Mouse (Mus musculus) left cerebral cortex, adult 6 months (tissue): Measurements from ENCODE around the gene Olfr1281. TPM values are rescaled to one million over a fixed set of nuclear protein-coding genes. Genes with fewer than 3 reads are reported as not detected.

Experiments used
- long read RNA-seq, 2 experiments: library from polyadenylated mRNA; unstranded; transcript quantifications; one replicate each; pipeline ENCODE4 v2.0.0; 2019 to 2020
- polyA plus RNA-seq: library from polyadenylated mRNA; unstranded; fragments of <200 nt; fragmentation: Nextera tagmentation; gene quantifications from 2 replicates; pipeline ENCODE4 v1.2.3, GENCODE M21; 2021

Gene Olfr1281
- not detected in 2 replicates for polyA plus RNA-seq
- long read RNA-seq, experiment 1 = 0 reads
- long read RNA-seq, experiment 2 = 0 reads

GRCm38 (mm10) chr2:111326220-111326619, at the start of gene Olfr1281:
TSS of gene Olfr1281 (plus strand) at chr2:111326520.

GRCm38 (mm10) chr2:111289836-111290235, 36.5 kb upstream of the Olfr1281 start, which contains the start of gene Olfr1278:
TSS of gene Olfr1278 (plus strand) at chr2:111290136.

GRCm38 (mm10) chr2:111300374-111300773, 25.9 kb upstream of the Olfr1281 start, which contains the start of gene Olfr1279:
TSS of gene Olfr1279 (plus strand) at chr2:111300635.

GRCm38 (mm10) chr2:111313717-111314116, 12.6 kb upstream of the Olfr1281 start, which contains the start of gene Olfr1280:
TSS of gene Olfr1280 (plus strand) at chr2:111314017.

GRCm38 (mm10) chr2:111335976-111336375, 9.7 kb downstream of the Olfr1281 start, which contains the start of gene Olfr1282:
TSS of gene Olfr1282 (minus strand) at chr2:111336076.

GRCm38 (mm10) chr2:111366490-111366889, 40.2 kb downstream of the Olfr1281 start, which contains the start of gene Olfr1283:
TSS of gene Olfr1283 (plus strand) at chr2:111366790.

GRCm38 (mm10) chr2:111375222-111375621, 48.9 kb downstream of the Olfr1281 start, which contains the start of gene Olfr1284:
TSS of gene Olfr1284 (plus strand) at chr2:111375522.

Other genes starting within 250 kb of the Olfr1281 start
- gene Gm13941, start 220.5 kb upstream of the Olfr1281 start, polyA plus RNA-seq = not detected in 2 replicates
- not detected in 2 replicates for gene Gm15130, start 173.6 kb upstream of the Olfr1281 start, polyA plus RNA-seq
- not detected in 2 replicates for gene 4930430A15Rik, start 96.9 kb upstream of the Olfr1281 start, polyA plus RNA-seq
- gene Olfr1275, start 91.2 kb upstream of the Olfr1281 start, polyA plus RNA-seq = not detected in 2 replicates
- gene Olfr1276, start 72.0 kb upstream of the Olfr1281 start, polyA plus RNA-seq = not detected in 2 replicates
- gene Olfr1277, start 52.4 kb upstream of the Olfr1281 start, polyA plus RNA-seq = not detected in 2 replicates
- not detected in 2 replicates for gene Olfr1278, start 36.4 kb upstream of the Olfr1281 start, polyA plus RNA-seq
- gene Olfr1279, start 25.9 kb upstream of the Olfr1281 start, polyA plus RNA-seq = not detected in 2 replicates
- gene Olfr1280, start 12.5 kb upstream of the Olfr1281 start, polyA plus RNA-seq = not detected in 2 replicates
- gene Olfr1282, start 9.6 kb downstream of the Olfr1281 start, polyA plus RNA-seq = not detected in 2 replicates
- gene Olfr1283, start 40.3 kb downstream of the Olfr1281 start, polyA plus RNA-seq = not detected in 2 replicates
- not detected in 2 replicates for gene Olfr1284, start 49.0 kb downstream of the Olfr1281 start, polyA plus RNA-seq
- not detected in 2 replicates for gene Olfr1286, start 96.6 kb downstream of the Olfr1281 start, polyA plus RNA-seq
- gene Olfr1287, start 122.6 kb downstream of the Olfr1281 start, polyA plus RNA-seq = not detected in 2 replicates
- gene Olfr1288, start 147.6 kb downstream of the Olfr1281 start, polyA plus RNA-seq = not detected in 2 replicates
- gene Olfr1289, start 154.3 kb downstream of the Olfr1281 start, polyA plus RNA-seq = not detected in 2 replicates
- not detected in 2 replicates for gene Olfr1290, start 167.3 kb downstream of the Olfr1281 start, polyA plus RNA-seq
- not detected in 2 replicates for gene Olfr1291-ps1, start 170.7 kb downstream of the Olfr1281 start, polyA plus RNA-seq
- gene Olfr1293-ps, start 198.7 kb downstream of the Olfr1281 start, polyA plus RNA-seq = not detected in 2 replicates
- gene Olfr1294, start 213.8 kb downstream of the Olfr1281 start, polyA plus RNA-seq = not detected in 2 replicates
- gene Olfr1295, start 243.2 kb downstream of the Olfr1281 start, polyA plus RNA-seq = not detected in 2 replicates